Mouse (Mus musculus) testis, adult 2 months (tissue): Measurements from ENCODE around the gene Chit1. TPM values are rescaled to one million over a fixed set of nuclear protein-coding genes. Genes with fewer than 3 reads are reported as not detected.

ENCODE experiments used
- H3K27ac ChIP-seq: fragments of 200-500 bp; 2 replicates; pipeline ENCODE4 v1.5.1; 2012; ENCODE audit warnings: low read depth, low read length; ENCODE audit not compliant: control insufficient read depth, insufficient read depth
- H3K27me3 ChIP-seq: fragments of 200-500 bp; 2 replicates; pipeline ENCODE4 v1.6.1; 2012; ENCODE audit warnings: mild to moderate bottlenecking, low read length, moderate library complexity; ENCODE audit not compliant: control insufficient read depth, insufficient read depth
- H3K36me3 ChIP-seq: fragments of 200-500 bp; 2 replicates; pipeline ENCODE4 v1.6.1; 2012; ENCODE audit warnings: mild to moderate bottlenecking, low read length; ENCODE audit not compliant: control insufficient read depth, insufficient read depth
- H3K4me1 ChIP-seq: fragments of 200-500 bp; 2 replicates; pipeline ENCODE4 v1.6.1; 2012; ENCODE audit warnings: low read length; ENCODE audit not compliant: control insufficient read depth, insufficient read depth
- H3K4me3 ChIP-seq: fragments of 200-500 bp; 2 replicates; pipeline ENCODE4 v1.5.1; 2012; ENCODE audit warnings: low read depth, mild to moderate bottlenecking, low read length, moderate library complexity, mixed read lengths; ENCODE audit not compliant: control insufficient read depth
- CTCF ChIP-seq: fragments of 200-500 bp; IDR thresholded peaks from 2 replicates; pipeline ENCODE4 v1.5.1; 2012; ENCODE audit warnings: low read depth, mild to moderate bottlenecking, inconsistent platforms, low read length, moderate library complexity; ENCODE audit not compliant: control insufficient read depth, insufficient read depth, insufficient replicate concordance
- POLR2A ChIP-seq: fragments of 200-500 bp; IDR thresholded peaks from 2 replicates; pipeline ENCODE4 v1.6.1; 2012; ENCODE audit warnings: low read depth, mild to moderate bottlenecking, inconsistent platforms, low read length, moderate library complexity; ENCODE audit not compliant: control insufficient read depth
- polyA plus RNA-seq: library from polyadenylated mRNA; depleted of rRNA; stranded (reverse); fragments of >200 nt; gene quantifications from 2 replicates; pipeline ENCODE4 v1.2.3, GENCODE M21; 2012

Gene Chit1
- polyA plus RNA-seq, 1 experiment: 8.7 TPM

GRCm38 (mm10) chr1:134177976-134178375 is 66.9 kb downstream of the Chit1 start:
- H3K36me3 ChIP-seq: no peaks in the 10 kb centered on the region
- no peak overlapping the region for H3K4me3 ChIP-seq
- no peak overlapping the region for H3K27ac ChIP-seq
- no peak for TF ChIP-seq CTCF
- TF ChIP-seq POLR2A: no peak
- H3K4me1 ChIP-seq: no peaks in the 10 kb centered on the region; the same call in 1 of the 2 replicates
- no peaks in the 10 kb centered on the region for H3K27me3 ChIP-seq

GRCm38 (mm10) chr1:134182025-134182424 is 71.0 kb downstream of the Chit1 start, which contains the start of gene Chil1:
TSS of gene Chil1 (plus strand) at chr1:134182176.
- Histone ChIP-seq H3K4me3 (no peak within 1 kb of the TSS), H3K27me3 (no peaks in the 10 kb centered on the region), H3K4me1 (no peaks in the 10 kb centered on the region; the same call in 1 of the 2 replicates), H3K36me3 (no peaks in the 10 kb centered on the region), H3K27ac (no peak within 1 kb of the TSS)
- TF ChIP-seq CTCF: no peak
- TF ChIP-seq POLR2A: no peak

GRCm38 (mm10) chr1:134184089-134184488 is 73.0 kb downstream of the Chit1 start:
- no peaks in the 10 kb centered on the region for H3K4me1 ChIP-seq
- no peak overlapping the region for H3K27ac ChIP-seq
- H3K36me3 ChIP-seq: no peaks in the 10 kb centered on the region
- H3K27me3 ChIP-seq: no peaks in the 10 kb centered on the region
- TF ChIP-seq POLR2A: no peak
- no peak for TF ChIP-seq CTCF
- H3K4me3 ChIP-seq: no peak overlapping the region

- H3K4me3 ChIP-seq: no peak overlapping the region
- TF ChIP-seq POLR2A (no peak), CTCF (no peak)
- no peaks in the 10 kb centered on the region for H3K27me3 ChIP-seq
- no peak overlapping the region for H3K27ac ChIP-seq
- no peaks in the 10 kb centered on the region for H3K36me3 ChIP-seq
- no peaks in the 10 kb centered on the region for H3K4me1 ChIP-seq
Observed at GRCm38 (mm10) chr1:134188217-134188616, 77.2 kb downstream of the Chit1 start.

GRCm38 (mm10) chr1:134188989-134189729 is 78.1 kb downstream of the Chit1 start:
- H3K4me3 ChIP-seq: no peak overlapping the region
- H3K27ac ChIP-seq: no peak overlapping the region
- no peak for TF ChIP-seq CTCF
- TF ChIP-seq POLR2A: no peak
- no peaks in the 10 kb centered on the region for H3K27me3 ChIP-seq
- no peaks in the 10 kb centered on the region for H3K4me1 ChIP-seq
- H3K36me3 ChIP-seq: no peaks in the 10 kb centered on the region

GRCm38 (mm10) chr1:134191192-134191591 is 80.2 kb downstream of the Chit1 start:
- H3K4me1 ChIP-seq: no peaks in the 10 kb centered on the region
- H3K27ac ChIP-seq: no peak overlapping the region
- no peak overlapping the region for H3K4me3 ChIP-seq
- no peaks in the 10 kb centered on the region for H3K36me3 ChIP-seq
- TF ChIP-seq CTCF: no peak
- no peaks in the 10 kb centered on the region for H3K27me3 ChIP-seq

- no peaks in the 10 kb centered on the region for H3K27me3 ChIP-seq
Observed at GRCm38 (mm10) chr1:134192024-134192423, 81.0 kb downstream of the Chit1 start.

More at GRCm38 (mm10) chr1:134192024-134192423, 81.0 kb downstream of the Chit1 start:
- Histone ChIP-seq H3K36me3 (no peaks in the 10 kb centered on the region), H3K4me3 (no peak overlapping the region), H3K27ac (no peak overlapping the region), H3K4me1 (no peaks in the 10 kb centered on the region)
- TF ChIP-seq POLR2A: no peak
- no peak for TF ChIP-seq CTCF
